In the genomic region with DNA sequence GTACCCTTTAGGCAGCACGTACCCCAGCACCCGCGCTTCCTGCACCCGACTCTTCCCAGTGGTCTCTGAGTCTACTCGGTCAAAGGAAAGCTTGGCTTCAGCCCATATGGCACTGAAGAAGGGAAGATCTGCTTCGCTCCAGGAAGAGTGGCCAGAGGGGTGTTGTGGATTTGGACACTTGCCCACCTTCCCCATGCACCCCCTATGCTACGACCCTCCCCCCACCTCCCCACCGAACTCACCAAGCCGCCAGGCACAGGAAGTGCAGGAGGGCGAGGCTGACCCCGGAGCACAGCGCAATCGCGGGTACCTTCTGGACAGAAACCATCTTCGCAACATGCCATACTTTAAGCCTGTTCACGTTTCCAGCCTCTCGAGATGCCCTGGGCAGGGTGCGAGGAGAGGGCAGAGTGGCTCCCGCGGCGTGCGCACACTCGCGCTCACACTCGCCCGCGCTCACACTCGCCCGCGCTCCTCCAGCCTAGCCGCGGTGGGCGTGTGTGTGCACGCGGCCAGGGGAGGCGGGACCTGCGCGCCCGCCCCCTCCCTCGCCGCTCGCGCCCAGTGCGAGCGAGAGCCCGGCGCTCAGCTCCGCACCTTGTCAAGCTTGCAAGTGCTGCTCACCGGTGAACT, we compare ENCODE assay signal across 8 mouse cellular contexts. TPM values are rescaled to one million over a fixed set of nuclear protein-coding genes. Genes with fewer than 3 reads are reported as not detected.
A peak's percentile ranks its signal among the peaks of the same experiment; 100 is the strongest.
DNase-seq lines count a peak whose midpoint lies in the region; ATAC-seq and TF ChIP-seq lines count a peak whose summit lies in the region.

A gene (plus strand): TSS at position 632 of the 633 bp plus-strand sequence.

- H3K27me3 ChIP-seq in forebrain, embryonic 14.5 days (replicated peaks; ENCODE audit: control insufficient read depth, insufficient read depth, low read length), result no peaks in the 10 kb centered on the region
- H3K27me3 ChIP-seq in intestine, embryonic 15.5 days (replicated peaks), result peaks cover 20% of the 10 kb centered on the region
- H3K27me3 ChIP-seq in limb, embryonic 13.5 days, result peaks cover 42% of the 10 kb centered on the region
- H3K27me3 ChIP-seq in midbrain, embryonic 14.5 days (ENCODE audit: control insufficient read depth, insufficient read depth, low read length), result peaks cover 9% of the 10 kb centered on the region; the same call in 1 of the 2 replicates

- in situ Hi-C loops in ES-E14 (cut with MboI; ENCODE audit: low sequenced_read_pairs in 2 of 2, unreplicated experiment in 2 of 2), result no loop called here

- H3K4me3 ChIP-seq in ES-E14 (ENCODE audit: insufficient read depth in 1 of 2, low read depth in 1 of 2, low read length in 2 of 2, poor library complexity in 1 of 2, severe bottlenecking in 1 of 2), result peak within 1 kb of the TSS; percentile 51 to 72
- H3K4me3 ChIP-seq in forebrain, embryonic 14.5 days (ENCODE audit: low read depth, low read length), result peak within 1 kb of the TSS; percentile 53
- peak within 1 kb of the TSS; percentile 52 for H3K4me3 ChIP-seq in intestine, embryonic 15.5 days (replicated peaks)
- H3K4me3 ChIP-seq in limb, embryonic 13.5 days, result peak within 1 kb of the TSS; percentile 60
- H3K4me3 ChIP-seq in midbrain, embryonic 14.5 days (replicated peaks; ENCODE audit: low read depth, low read length), result peak within 1 kb of the TSS; percentile 61

- H3K9me3 ChIP-seq in ES-E14 (ENCODE audit: control insufficient read depth, insufficient read depth, low read depth, low read length), result no peaks in the 10 kb centered on the region
- H3K9me3 ChIP-seq in forebrain, embryonic 14.5 days (replicated peaks; ENCODE audit: control insufficient read depth, low read length), result no peaks in the 10 kb centered on the region
- no peaks in the 10 kb centered on the region for H3K9me3 ChIP-seq in intestine, embryonic 15.5 days
- H3K9me3 ChIP-seq in limb, embryonic 13.5 days, result no peaks in the 10 kb centered on the region
- H3K9me3 ChIP-seq in midbrain, embryonic 14.5 days (ENCODE audit: control insufficient read depth, low read length), result no peaks in the 10 kb centered on the region

- H3K9ac ChIP-seq in ES-E14 (ENCODE audit: insufficient read depth, low read depth, low read length, poor library complexity, severe bottlenecking), result peak within 1 kb of the TSS; percentile 49; the same call in 1 of the 2 replicates
- peak within 1 kb of the TSS; percentile 59 for H3K9ac ChIP-seq in forebrain, embryonic 14.5 days (ENCODE audit: low read length)
- H3K9ac ChIP-seq in intestine, embryonic 15.5 days, result peak within 1 kb of the TSS; percentile 26; the same call in 1 of the 2 replicates
- peak within 1 kb of the TSS; percentile 59 for H3K9ac ChIP-seq in limb, embryonic 13.5 days
- H3K9ac ChIP-seq in midbrain, embryonic 14.5 days (replicated peaks; ENCODE audit: low read length), result peak within 1 kb of the TSS; percentile 62

- peak; percentile 17 for DNase-seq in ES-E14 (ENCODE audit: low read depth, low spot score)
- peak; percentile 28 for DNase-seq in cerebellum, adult 11 months
- peak; percentile 61 for DNase-seq in forebrain, embryonic 14.5 days (ENCODE audit: low spot score)
- peak; percentile 79 for DNase-seq in midbrain, embryonic 14.5 days
- DNase-seq in testis, postnatal 10 days (ENCODE audit: low spot score), result peak; percentile 51
- no peak for DNase-seq in thymus, postnatal 25 days

- H3K4me1 ChIP-seq in ES-E14 (ENCODE audit: control insufficient read depth in 2 of 2, insufficient read depth in 2 of 2, low read length in 2 of 2, poor library complexity in 1 of 2), result no peaks in the 10 kb centered on the region
- no peaks in the 10 kb centered on the region for H3K4me1 ChIP-seq in forebrain, embryonic 14.5 days (ENCODE audit: control insufficient read depth, insufficient read depth, low read length)
- no peaks in the 10 kb centered on the region; the same call in 1 of the 2 replicates for H3K4me1 ChIP-seq in intestine, embryonic 15.5 days (replicated peaks)
- peaks cover 13% of the 10 kb centered on the region for H3K4me1 ChIP-seq in limb, embryonic 13.5 days
- peaks cover 5% of the 10 kb centered on the region; the same call in 1 of the 2 replicates for H3K4me1 ChIP-seq in midbrain, embryonic 14.5 days (ENCODE audit: control insufficient read depth, insufficient read depth, low read length)

- ATAC-seq in forebrain, embryonic 14.5 days, result peak; percentile 94
- ATAC-seq in intestine, embryonic 15.5 days, result peak; percentile 94
- ATAC-seq in limb, embryonic 13.5 days (ENCODE audit: low FRiP score, low read depth), result peak; percentile 92
- ATAC-seq in midbrain, embryonic 14.5 days (ENCODE audit: low FRiP score, low TSS enrichment), result peak; percentile 90

- WGBS in forebrain, embryonic 14.5 days, result under 1% methylated on average over 48 of the region's 49 CpGs
- under 1% methylated on average over 49 of the region's 49 CpGs for WGBS in intestine, embryonic 15.5 days
- under 1% methylated on average over 46 of the region's 49 CpGs for WGBS in limb, embryonic 13.5 days
- WGBS in midbrain, embryonic 14.5 days, result under 1% methylated on average over 49 of the region's 49 CpGs

- no peak within 1 kb of the TSS for H3K27ac ChIP-seq in ES-E14 (ENCODE audit: insufficient read depth, low read depth, low read length, poor library complexity, severe bottlenecking)
- H3K27ac ChIP-seq in forebrain, embryonic 14.5 days (ENCODE audit: low read depth, low read length), result no peak within 1 kb of the TSS
- H3K27ac ChIP-seq in intestine, embryonic 15.5 days, result no peak within 1 kb of the TSS
- H3K27ac ChIP-seq in limb, embryonic 13.5 days, result no peak within 1 kb of the TSS
- H3K27ac ChIP-seq in midbrain, embryonic 14.5 days (replicated peaks; ENCODE audit: low read depth, low read length), result no peak within 1 kb of the TSS

- H3K4me2 ChIP-seq in forebrain, embryonic 14.5 days (ENCODE audit: low read length), result peak within 1 kb of the TSS; percentile 98
- peak within 1 kb of the TSS; percentile 99 for H3K4me2 ChIP-seq in intestine, embryonic 15.5 days (replicated peaks)
- H3K4me2 ChIP-seq in limb, embryonic 13.5 days (replicated peaks), result peak within 1 kb of the TSS; percentile 96
- peak within 1 kb of the TSS; percentile 99 for H3K4me2 ChIP-seq in midbrain, embryonic 14.5 days (ENCODE audit: low read length)

- no peaks in the 10 kb centered on the region for H3K36me3 ChIP-seq in ES-E14 (ENCODE audit: control insufficient read depth, insufficient read depth, low read length, poor library complexity, severe bottlenecking)
- no peaks in the 10 kb centered on the region for H3K36me3 ChIP-seq in forebrain, embryonic 14.5 days (ENCODE audit: control insufficient read depth, insufficient read depth, low read length)
- H3K36me3 ChIP-seq in intestine, embryonic 15.5 days, result no peaks in the 10 kb centered on the region
- H3K36me3 ChIP-seq in limb, embryonic 13.5 days, result no peaks in the 10 kb centered on the region
- no peaks in the 10 kb centered on the region for H3K36me3 ChIP-seq in midbrain, embryonic 14.5 days (ENCODE audit: control insufficient read depth, insufficient read depth, low read length)

TF ChIP-seq in ES-E14, 5 proteins besides CTCF, POLR2A, EP300 and RAD21:
- no peak for TF ChIP-seq HCFC1 (IDR thresholded peaks at IDR 0.05; ENCODE audit: borderline replicate concordance, insufficient read depth, low read length)
- TF ChIP-seq CHD2 (IDR thresholded peaks at IDR 0.05; ENCODE audit: low read depth, low read length), result no peak
- no peak for TF ChIP-seq ZNF384 (IDR thresholded peaks at IDR 0.05; ENCODE audit: low read depth, low read length)
- no peak for TF ChIP-seq ZC3H11A (IDR thresholded peaks at IDR 0.05; ENCODE audit: borderline replicate concordance, low read depth, low read length)
- TF ChIP-seq MAFK (IDR thresholded peaks at IDR 0.05; ENCODE audit: insufficient read depth, low read depth, low read length), result no peak

RNA-seq across cellular contexts. Expression of the gene that starts here (rescaled TPM):
- total RNA-seq in ES-E14 (2012; rRNA removed), result 0.04 and 0.05 TPM in 2 replicates
- polyA plus RNA-seq in forebrain, embryonic 14.5 days (2014; fragmentation: Nextera tagmentation; extraction: Ambion mirVana), result 8.5 and 17.5 TPM in 2 replicates
- 0.37 and 1.1 TPM in 2 replicates for polyA plus RNA-seq in intestine, embryonic 15.5 days (2015; fragmentation: Nextera tagmentation; extraction: Ambion mirVana)
- 1.0 and 1.7 TPM in 2 replicates for polyA plus RNA-seq in limb, embryonic 13.5 days (2015; fragmentation: Nextera tagmentation; extraction: Ambion mirVana)
- polyA plus RNA-seq in midbrain, embryonic 14.5 days (2014; fragmentation: Nextera tagmentation; extraction: Ambion mirVana), result 18.8 and 23.4 TPM in 2 replicates

Comparison
In these comparisons a context has a peak if more than half of its experiments do, and no peak if none do; other contexts are left out.
1. Peak in DNase-seq, H3K4me3 ChIP-seq and H3K9ac ChIP-seq in ES-E14; RNA of the gene not detected or under 1 TPM.